Mouse (Mus musculus) hindbrain, embryonic 12.5 days (tissue): ENCODE measurements around the gene Olfr1335. TPM values are rescaled to one million over a fixed set of nuclear protein-coding genes. Genes with fewer than 3 reads are reported as not detected.
"Not testable (repeated sequence)": the region's sequence is repeated elsewhere in the genome, so short reads cannot be mapped to it uniquely, and the experiment has no call there.

Source experiments
- ATAC-seq: fragments of 200-750 bp; cut with Nextera tagmentation; 2 replicates; pipeline ENCODE4 v1.8.0; 2017; ENCODE audit warnings: moderate TSS enrichment; ENCODE audit not compliant: low FRiP score
- H3K27ac ChIP-seq: fragments of 300-500 bp; sonication (generic); 2 replicates; pipeline ENCODE4 v1.5.1; 2016; ENCODE audit warnings: mild to moderate bottlenecking
- H3K27me3 ChIP-seq: fragments of 300-500 bp; sonication (generic); 2 replicates; pipeline ENCODE4 v1.6.1; 2016; ENCODE audit warnings: mild to moderate bottlenecking
- H3K36me3 ChIP-seq: fragments of 300-500 bp; sonication (generic); 2 replicates; pipeline ENCODE4 v1.6.1; 2016; ENCODE audit warnings: mild to moderate bottlenecking
- H3K4me1 ChIP-seq: fragments of 300-500 bp; sonication (generic); 2 replicates; pipeline ENCODE4 v1.6.1; 2016
- H3K4me2 ChIP-seq: fragments of 300-500 bp; sonication (generic); replicated peaks from 2 replicates; pipeline ENCODE4 v1.6.1; 2016; ENCODE audit warnings: mild to moderate bottlenecking
- H3K4me3 ChIP-seq: fragments of 300-500 bp; sonication (generic); 2 replicates; pipeline ENCODE4 v1.5.1; 2016; ENCODE audit warnings: mild to moderate bottlenecking
- H3K9ac ChIP-seq: fragments of 300-500 bp; sonication (generic); 2 replicates; pipeline ENCODE4 v1.6.1; 2016; ENCODE audit warnings: mild to moderate bottlenecking, moderate library complexity
- H3K9me3 ChIP-seq: fragments of 300-500 bp; sonication (generic); replicated peaks from 2 replicates; pipeline ENCODE4 v1.6.1; 2016; ENCODE audit warnings: mild to moderate bottlenecking
- WGBS: fragments of 180-500 bp; shearing (Covaris S2); methylation state at CpG from one replicate; pipeline ENCODE4 v1.1.7; 2016; 5-methylcytosine and 5-hydroxymethylcytosine counted together
- polyA plus RNA-seq: library from polyadenylated mRNA; unstranded; fragments of >200 nt; fragmentation: Nextera tagmentation; extraction: Ambion mirVana; gene quantifications from 2 replicates; pipeline ENCODE4 v1.2.1, GENCODE M21; 2016

Gene Olfr1335
- polyA plus RNA-seq, result not detected in 2 replicates

DNA sequence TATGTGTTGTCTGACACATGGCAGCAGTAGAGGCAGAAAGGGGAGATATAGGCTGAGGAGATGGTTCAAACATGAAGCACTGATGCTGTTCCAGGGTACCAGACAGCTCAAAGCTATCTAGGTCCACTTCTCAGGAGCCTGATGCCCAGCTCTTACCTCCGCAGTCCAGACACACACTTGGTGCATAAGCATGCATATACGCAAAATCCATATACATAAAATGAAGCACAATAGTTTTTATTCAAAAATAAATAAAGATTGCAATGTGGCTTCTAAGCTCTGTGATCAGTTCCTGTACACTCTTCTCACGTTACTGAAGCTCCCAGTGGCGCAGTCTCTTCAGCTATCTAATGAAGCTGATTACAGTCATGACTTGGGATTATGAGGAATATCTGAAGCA is at the start of gene Olfr1335:
Olfr1335 (minus strand) TSS at position 101 of the 400 bp plus-strand sequence.
- H3K4me2 ChIP-seq, result no peak within 1 kb of the TSS
- H3K4me3 ChIP-seq, result no peak within 1 kb of the TSS
- 93% methylated on average over 4 of the region's 4 CpGs for WGBS
- H3K36me3 ChIP-seq, result no peaks in the 10 kb centered on the region
- H3K27ac ChIP-seq, result no peak within 1 kb of the TSS
- no peaks in the 10 kb centered on the region for H3K9me3 ChIP-seq
- H3K27me3 ChIP-seq, result no peaks in the 10 kb centered on the region
- ATAC-seq, result no peak
- no peak within 1 kb of the TSS for H3K9ac ChIP-seq
- H3K4me1 ChIP-seq, result no peaks in the 10 kb centered on the region

DNA sequence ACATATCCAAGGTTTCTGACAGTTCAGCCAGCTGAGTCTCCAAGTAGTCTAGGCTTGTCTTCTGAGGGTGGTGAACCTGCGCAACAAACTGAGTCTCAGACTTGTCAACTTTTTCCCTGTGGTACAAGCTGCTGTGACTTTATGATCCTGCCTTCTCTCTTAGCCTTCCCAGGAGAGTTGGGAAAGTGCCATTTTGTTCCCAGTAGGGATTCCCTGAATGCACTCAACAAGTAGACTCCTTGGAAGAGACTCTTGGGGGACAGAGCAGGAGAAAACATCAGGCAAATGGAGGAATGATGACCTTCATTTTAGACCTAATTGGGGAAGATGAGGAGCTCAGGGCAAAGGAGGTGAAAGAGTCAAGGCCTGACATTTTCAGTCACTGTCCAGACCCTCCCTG is 26.4 kb upstream of the Olfr1335 start, which contains the start of gene Olfr1333:
Olfr1333 (minus strand) TSS at position 101 of the 400 bp plus-strand sequence.
- H3K4me1 ChIP-seq, result no peaks in the 10 kb centered on the region
- no peak for ATAC-seq
- no peaks in the 10 kb centered on the region for H3K9me3 ChIP-seq
- no peak within 1 kb of the TSS for H3K9ac ChIP-seq
- no peak within 1 kb of the TSS for H3K4me3 ChIP-seq
- no peak within 1 kb of the TSS for H3K4me2 ChIP-seq
- no peaks in the 10 kb centered on the region for H3K27me3 ChIP-seq
- 100% methylated on average over 1 of the region's 1 CpGs for WGBS
- no peak within 1 kb of the TSS for H3K27ac ChIP-seq
- H3K36me3 ChIP-seq, result no peaks in the 10 kb centered on the region

DNA sequence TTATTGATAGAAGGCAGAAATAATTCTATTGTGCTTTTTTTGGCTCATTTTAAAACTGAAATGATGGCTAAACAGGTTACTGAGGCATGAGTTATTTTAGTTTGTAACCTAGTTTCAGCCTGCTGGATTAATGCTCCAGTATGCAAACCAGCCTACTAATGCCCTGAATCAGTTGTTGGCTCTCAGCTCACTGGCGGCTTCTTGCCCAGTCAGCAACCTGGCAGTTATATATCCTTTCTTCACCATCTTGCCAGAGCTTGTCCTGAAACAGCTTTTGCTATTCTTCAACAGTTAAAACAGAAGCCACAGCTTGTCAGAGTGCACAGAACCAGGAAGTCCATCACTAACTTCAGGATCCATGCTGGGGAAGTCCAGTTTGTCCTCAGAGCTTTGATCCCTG is 9.2 kb upstream of the Olfr1335 start:
- ATAC-seq, result no peak

DNA sequence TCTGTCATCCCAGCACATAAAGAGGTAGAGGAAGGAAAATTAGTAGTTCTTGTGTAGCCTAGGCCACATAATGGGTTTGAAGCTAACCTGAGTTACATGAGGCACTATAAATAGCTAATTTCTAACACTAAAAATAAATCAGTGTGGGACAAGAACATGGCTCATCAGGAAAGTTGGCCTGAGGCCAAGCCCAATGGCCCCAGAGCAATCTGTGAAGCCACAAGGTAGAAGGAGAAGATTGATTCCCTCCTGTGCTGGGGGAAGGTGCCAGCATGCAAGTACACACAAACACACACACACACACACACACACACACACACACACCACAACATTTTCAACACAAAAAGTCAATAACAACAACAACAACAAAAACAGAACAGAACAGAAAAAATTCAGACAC is 16.9 kb downstream of the Olfr1335 start:
- H3K4me2 ChIP-seq, H3K27me3 ChIP-seq, H3K27ac ChIP-seq, H3K9me3 ChIP-seq, ATAC-seq, H3K9ac ChIP-seq, H3K4me1 ChIP-seq, H3K36me3 ChIP-seq, H3K4me3 ChIP-seq: not testable (repeated sequence)

More for the DNA sequence above, 9.2 kb upstream of the Olfr1335 start:
- no peaks in the 10 kb centered on the region for H3K36me3 ChIP-seq
- H3K27ac ChIP-seq, result no peak overlapping the region
- H3K4me1 ChIP-seq, result no peaks in the 10 kb centered on the region
- H3K4me3 ChIP-seq, result no peak overlapping the region
- H3K4me2 ChIP-seq, result no peak overlapping the region
- H3K9ac ChIP-seq, result no peak overlapping the region
- 97% methylated on average over 1 of the region's 1 CpGs for WGBS
- no peaks in the 10 kb centered on the region for H3K27me3 ChIP-seq
- H3K9me3 ChIP-seq, result no peaks in the 10 kb centered on the region

DNA sequence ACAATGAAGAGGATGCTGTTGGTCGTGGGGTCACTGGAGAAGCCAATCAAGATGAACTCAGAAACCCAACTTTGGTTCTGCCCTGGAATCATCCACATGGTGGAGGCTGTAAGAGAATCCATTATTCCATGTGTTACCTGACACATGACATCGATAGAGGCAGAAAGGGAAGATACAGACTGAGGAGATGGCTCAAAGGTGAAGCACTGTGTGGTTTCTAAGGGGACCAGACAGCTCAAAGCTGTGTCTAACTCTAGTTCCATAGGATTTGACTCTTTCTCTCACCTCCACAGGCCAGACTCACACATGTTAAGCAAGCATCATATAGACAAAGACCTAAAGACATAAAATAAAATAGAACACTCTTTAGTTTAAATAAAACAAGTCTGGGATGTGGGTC is 27.3 kb downstream of the Olfr1335 start, which contains the start of gene Olfr1337:
Olfr1337 (minus strand) TSS at position 101 of the 400 bp plus-strand sequence.
- no peak within 1 kb of the TSS for H3K4me3 ChIP-seq
- H3K27ac ChIP-seq, result no peak within 1 kb of the TSS
- H3K9ac ChIP-seq, result no peak within 1 kb of the TSS
- no peaks in the 10 kb centered on the region for H3K36me3 ChIP-seq
- no peaks in the 10 kb centered on the region for H3K27me3 ChIP-seq
- H3K4me1 ChIP-seq, result no peaks in the 10 kb centered on the region
- 73% methylated on average over 2 of the region's 2 CpGs for WGBS
- ATAC-seq, result no peak
- H3K9me3 ChIP-seq, result no peaks in the 10 kb centered on the region
- H3K4me2 ChIP-seq, result no peak within 1 kb of the TSS

Other genes starting within 250 kb of the Olfr1335 start
- 1.7 TPM in 2 replicates for gene Cfap57, start 189.2 kb downstream of the Olfr1335 start, polyA plus RNA-seq
- gene Ebna1bp2, start 189.1 kb downstream of the Olfr1335 start, polyA plus RNA-seq, result 151 and 160 TPM in 2 replicates
- gene Olfr62, start 151.0 kb downstream of the Olfr1335 start, polyA plus RNA-seq, result not detected in 2 replicates
- 0.09 TPM in 1 of 2 replicates, not detected in the other for gene Olfr1342, start 117.2 kb downstream of the Olfr1335 start, polyA plus RNA-seq
- gene Olfr1341, start 106.4 kb downstream of the Olfr1335 start, polyA plus RNA-seq, result not detected in 2 replicates
- not detected in 2 replicates for gene Olfr1340, start 89.8 kb downstream of the Olfr1335 start, polyA plus RNA-seq
- not detected in 2 replicates for gene Olfr1339, start 77.8 kb downstream of the Olfr1335 start, polyA plus RNA-seq
- gene Olfr1338, start 51.2 kb downstream of the Olfr1335 start, polyA plus RNA-seq, result not detected in 2 replicates
- gene Olfr1337, start 27.4 kb downstream of the Olfr1335 start, polyA plus RNA-seq, result not detected in 2 replicates
- not detected in 2 replicates for gene Olfr1333, start 26.3 kb upstream of the Olfr1335 start, polyA plus RNA-seq
- gene Olfr1331, start 54.7 kb upstream of the Olfr1335 start, polyA plus RNA-seq, result not detected in 2 replicates
- not detected in 2 replicates for gene Olfr1330, start 78.7 kb upstream of the Olfr1335 start, polyA plus RNA-seq
- not detected in 2 replicates for gene Olfr1329, start 107.5 kb upstream of the Olfr1335 start, polyA plus RNA-seq
- gene Olfr1328, start 128.7 kb upstream of the Olfr1335 start, polyA plus RNA-seq, result not detected in 2 replicates
- not detected in 2 replicates for gene Lao1, start 151.6 kb upstream of the Olfr1335 start, polyA plus RNA-seq